Comparison of ENCODE assay signal across 9 mouse cellular contexts in the genomic region with DNA sequence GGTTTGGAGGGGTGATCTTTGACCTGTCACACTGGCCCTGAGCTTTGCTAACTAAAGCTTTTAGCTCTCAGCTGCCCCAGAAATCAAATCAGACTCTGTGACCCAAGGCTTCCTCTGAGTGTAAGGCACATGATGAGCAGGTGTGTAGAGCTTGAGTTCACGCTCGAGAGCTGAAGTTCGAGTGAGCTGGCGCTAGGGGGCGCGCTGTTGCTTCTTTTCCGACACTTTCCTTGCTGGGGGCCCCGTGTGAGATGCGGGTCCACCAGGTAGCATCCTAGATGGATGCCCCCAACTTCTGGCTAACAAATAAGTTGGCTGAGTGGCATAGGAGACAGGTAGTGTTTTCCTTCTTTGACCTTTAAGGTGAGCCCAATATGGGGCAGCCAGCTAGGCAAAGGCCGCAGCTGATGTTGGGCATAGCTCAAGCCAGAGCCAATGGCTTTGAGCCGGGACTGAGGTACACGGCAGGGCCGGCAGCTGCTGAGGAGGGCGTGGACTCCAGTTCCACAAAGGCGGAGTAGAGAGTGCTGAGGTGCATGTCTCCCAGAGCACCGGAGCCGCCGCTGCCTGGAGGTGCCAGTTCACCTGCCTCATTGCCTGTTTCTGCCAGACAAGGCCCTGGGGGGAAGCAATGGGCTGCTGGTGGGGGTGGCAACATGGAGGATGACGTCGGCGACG. TPM values are rescaled to one million over a fixed set of nuclear protein-coding genes. Genes with fewer than 3 reads are reported as not detected.
DNase-seq lines count a peak whose midpoint lies in the region; ATAC-seq and TF ChIP-seq lines count a peak whose summit lies in the region.
"Had no signal": no experiment of that assay in that cellular context is flagged by ENCODE, and none has a peak within 500 bp of the region (broad histone marks: within the 10 kb centered on the region; RNA-seq: fewer than 3 reads in every experiment).

No protein-coding gene starts in this region.

- WGBS in olfactory bulb, adult 2 months: 21% methylated on average over 22 of the region's 22 CpGs

- peak; percentile 75 for TF ChIP-seq CTCF in gastrocnemius, adult 2 months (IDR thresholded peaks at IDR 0.05)
- TF ChIP-seq CTCF in olfactory bulb, adult 2 months (IDR thresholded peaks at IDR 0.05; ENCODE audit: insufficient read depth, low read depth, low read length): peak; percentile 74

- DNase-seq in gastrocnemius, adult 2 months: peak; percentile 46
- no peak for DNase-seq in gastrocnemius, adult 8-10 months (ENCODE audit: low spot score in 2 of 2)
- DNase-seq in right cerebral cortex, postnatal 4 days: peak; percentile 33
- DNase-seq in right cerebral cortex, postnatal 36 days (ENCODE audit: low spot score in 2 of 2): no peak
- no peak for DNase-seq in heart, adult 8-10 months (ENCODE audit: low spot score)
- no peak for DNase-seq in urinary bladder, postnatal 36 days (ENCODE audit: low spot score in 2 of 2)

- no peak for TF ChIP-seq POLR2A in olfactory bulb, adult 2 months (IDR thresholded peaks at IDR 0.05; ENCODE audit: insufficient read depth, low read depth, low read length)

- intact Hi-C loops in gastrocnemius, adult 2 months (cut with DNase I): no loop called here

- H3K27ac ChIP-seq in gastrocnemius, adult 2 months: no peak overlapping the region
- no peak overlapping the region for H3K27ac ChIP-seq in olfactory bulb, adult 2 months (ENCODE audit: insufficient read depth, low read depth, low read length)

- no peaks in the 10 kb centered on the region for H3K4me1 ChIP-seq in olfactory bulb, adult 2 months (ENCODE audit: control insufficient read depth, insufficient read depth, low read length)

- no peak overlapping the region for H3K4me3 ChIP-seq in gastrocnemius, adult 2 months
- H3K4me3 ChIP-seq in olfactory bulb, adult 2 months (ENCODE audit: insufficient read depth, low read depth, low read length): no peak overlapping the region

- peak; percentile 31; the same call in 1 of the 2 replicates for ATAC-seq in erythroblast, adult 5-6 weeks (replicated peaks; ENCODE audit: low FRiP score, poor library complexity, severe bottlenecking)

RNA-seq across cellular contexts. Expression of a gene that starts 15.2 kb away (rescaled TPM):
- total RNA-seq in gastrocnemius, adult 2 months (2021): 1 to 10 TPM; 7.1 to 9.2 TPM
- 10 to 100 TPM in 1 of 4 experiments, 1 to 10 TPM in 3; 5.3 to 14.9 (median 8.4) TPM for total RNA-seq in gastrocnemius, adult 8-10 months (2022)
- total RNA-seq in erythroblast, adult 5-6 weeks (2015; ENCODE audit: low replicate concordance): 17.1 and 20.9 TPM in 2 replicates
- 9.6 and 15.0 TPM in 2 replicates for total RNA-seq in erythroblast, adult 5-6 weeks (2017; ENCODE audit: low replicate concordance)
- polyA plus RNA-seq in olfactory bulb, adult 2 months (2012; ENCODE audit: insufficient read depth, insufficient read length, low replicate concordance, missing spikeins): not detected in 2 replicates
- total RNA-seq in heart, adult 8-10 months (2022): 1 to 10 TPM; 3.5 to 6.8 (median 4.8) TPM

RNA-seq across cellular contexts. Expression of a gene that starts 27.9 kb away (rescaled TPM):
- total RNA-seq in gastrocnemius, adult 2 months (2021): not detected
- total RNA-seq in gastrocnemius, adult 8-10 months (2022): not detected
- total RNA-seq in erythroblast, adult 5-6 weeks (2015; ENCODE audit: low replicate concordance): not detected in 2 replicates
- not detected in 2 replicates for total RNA-seq in erythroblast, adult 5-6 weeks (2017; ENCODE audit: low replicate concordance)
- polyA plus RNA-seq in olfactory bulb, adult 2 months (2012; ENCODE audit: insufficient read depth, insufficient read length, low replicate concordance, missing spikeins): not detected in 2 replicates
- total RNA-seq in heart, adult 8-10 months (2022): not detected
- polyA plus RNA-seq: neural tube, embryonic 14.5 days had no signal

RNA-seq across cellular contexts. Expression of a gene that starts 30.3 kb away (rescaled TPM):
- total RNA-seq in gastrocnemius, adult 2 months (2021): 10 to 100 TPM; 20.0 to 21.3 TPM
- total RNA-seq in gastrocnemius, adult 8-10 months (2022): 10 to 100 TPM; 19.1 to 25.1 (median 21.3) TPM
- 3.3 and 10.0 TPM in 2 replicates for total RNA-seq in erythroblast, adult 5-6 weeks (2015; ENCODE audit: low replicate concordance)
- total RNA-seq in erythroblast, adult 5-6 weeks (2017; ENCODE audit: low replicate concordance): 2.5 and 3.6 TPM in 2 replicates
- not detected in 2 replicates for polyA plus RNA-seq in olfactory bulb, adult 2 months (2012; ENCODE audit: insufficient read depth, insufficient read length, low replicate concordance, missing spikeins)
- total RNA-seq in heart, adult 8-10 months (2022): 10 to 100 TPM; 24.6 to 27.1 (median 25.1) TPM

RNA-seq across cellular contexts. Expression of a gene that starts 35.7 kb away (rescaled TPM):
- total RNA-seq in gastrocnemius, adult 2 months (2021): 1 to 10 TPM; 1.6 to 2.7 TPM
- 1 to 10 TPM; 1.5 to 2.2 (median 1.7) TPM for total RNA-seq in gastrocnemius, adult 8-10 months (2022)
- not detected in 2 replicates for total RNA-seq in erythroblast, adult 5-6 weeks (2015; ENCODE audit: low replicate concordance)
- total RNA-seq in erythroblast, adult 5-6 weeks (2017; ENCODE audit: low replicate concordance): 0.28 TPM in 1 of 2 replicates, not detected in the other
- polyA plus RNA-seq in olfactory bulb, adult 2 months (2012; ENCODE audit: insufficient read depth, insufficient read length, low replicate concordance, missing spikeins): 410 and 562 TPM in 2 replicates
- total RNA-seq in heart, adult 8-10 months (2022): 1 to 10 TPM in 3 of 4 experiments, under 1 TPM in 1; 0.75 to 1.8 (median 1.3) TPM

RNA-seq across cellular contexts. Expression of a gene that starts 57.1 kb away (rescaled TPM):
- total RNA-seq in gastrocnemius, adult 2 months (2021): 1 to 10 TPM in 1 of 2 experiments, under 1 TPM in 1; 0.81 to 2.0 TPM
- 1 to 10 TPM; 2.2 to 2.8 (median 2.6) TPM for total RNA-seq in gastrocnemius, adult 8-10 months (2022)
- 12.3 and 20.3 TPM in 2 replicates for total RNA-seq in erythroblast, adult 5-6 weeks (2015; ENCODE audit: low replicate concordance)
- total RNA-seq in erythroblast, adult 5-6 weeks (2017; ENCODE audit: low replicate concordance): 40.4 and 60.1 TPM in 2 replicates
- polyA plus RNA-seq in olfactory bulb, adult 2 months (2012; ENCODE audit: insufficient read depth, insufficient read length, low replicate concordance, missing spikeins): not detected in 2 replicates
- under 1 TPM; 0.31 to 0.57 (median 0.46) TPM for total RNA-seq in heart, adult 8-10 months (2022)

Comparison
In these comparisons a context has a peak if more than half of its experiments do, and no peak if none do; other contexts are left out.
1. DNase-seq: peak in gastrocnemius, adult 2 months (single experiment) and right cerebral cortex, postnatal 4 days (single experiment); none in gastrocnemius, adult 8-10 months (0 of 2), right cerebral cortex, postnatal 36 days (0 of 2), heart, adult 8-10 months (single experiment) and urinary bladder, postnatal 36 days (0 of 2).